Mouse (Mus musculus): ENCODE measurements at regions not wholly inside any gene's neighbourhood (a gene's known extent, or its start where the extent isn't known, plus 50 kb on each side); places are given as distances from the start of the nearest gene placed in this dataset.

- TF ChIP-seq ETS1 (IDR thresholded peaks at IDR 0.05; ENCODE audit: low read depth, low read length), result no peak
- TF ChIP-seq ZKSCAN1 (IDR thresholded peaks at IDR 0.05; ENCODE audit: low read depth, low read length), result no peak
- TF ChIP-seq RCOR1 (IDR thresholded peaks at IDR 0.05; ENCODE audit: low read depth, low read length), result no peak
- no peak for TF ChIP-seq MAFK (IDR thresholded peaks at IDR 0.05; ENCODE audit: borderline replicate concordance, low read depth, low read length)
- Histone ChIP-seq H3K27ac (ENCODE audit: control insufficient read depth, low read depth, low read length) (no peak overlapping the region), H3K4me1 (ENCODE audit: control insufficient read depth in 1 of 2, insufficient read depth in 2 of 2, low read length in 2 of 2) (no peaks in the 10 kb centered on the region), H3K9me3 (replicated peaks; ENCODE audit: insufficient read depth, low read length) (no peaks in the 10 kb centered on the region), H3K36me3 (ENCODE audit: control insufficient read depth in 1 of 2, insufficient read depth in 2 of 2, low read length in 2 of 2) (no peaks in the 10 kb centered on the region), H3K9ac (ENCODE audit: control insufficient read depth, low read depth, low read length, poor library complexity, severe bottlenecking) (no peak overlapping the region), H3K27me3 (ENCODE audit: control insufficient read depth in 1 of 2, insufficient read depth in 2 of 2, low read length in 2 of 2) (no peaks in the 10 kb centered on the region), H3K4me3 (ENCODE audit: control insufficient read depth in 1 of 2, insufficient read depth in 1 of 2, low read depth in 2 of 2, low read length in 2 of 2) (no peak overlapping the region), H3K79me2 (ENCODE audit: control insufficient read depth, insufficient read depth, low read length, poor library complexity) (no peaks in the 10 kb centered on the region)
- DNase-seq (ENCODE audit: low read depth, low spot score), result no peak
These were observed 526.5 kb downstream of the Epha5 start for GRCm38 (mm10) chr5:83890619-83891185.

- Histone ChIP-seq H3K27me3 (ENCODE audit: control insufficient read depth in 1 of 2, insufficient read depth in 2 of 2, low read length in 2 of 2) (no peaks in the 10 kb centered on the region), H3K27ac (ENCODE audit: control insufficient read depth, low read depth, low read length) (no peak overlapping the region), H3K4me3 (ENCODE audit: control insufficient read depth in 1 of 2, insufficient read depth in 1 of 2, low read depth in 2 of 2, low read length in 2 of 2) (no peak overlapping the region), H3K9ac (ENCODE audit: control insufficient read depth, low read depth, low read length, poor library complexity, severe bottlenecking) (no peak overlapping the region), H3K9me3 (replicated peaks; ENCODE audit: insufficient read depth, low read length) (no peaks in the 10 kb centered on the region), H3K36me3 (ENCODE audit: control insufficient read depth in 1 of 2, insufficient read depth in 2 of 2, low read length in 2 of 2) (no peaks in the 10 kb centered on the region), H3K4me1 (ENCODE audit: control insufficient read depth in 1 of 2, insufficient read depth in 2 of 2, low read length in 2 of 2) (no peaks in the 10 kb centered on the region), H3K79me2 (ENCODE audit: control insufficient read depth, insufficient read depth, low read length, poor library complexity) (no peaks in the 10 kb centered on the region)
- TF ChIP-seq MAZ (IDR thresholded peaks at IDR 0.05; ENCODE audit: low read depth, low read length) (no peak), USF2 (IDR thresholded peaks at IDR 0.05; ENCODE audit: borderline replicate concordance in 1 of 2, insufficient read depth in 1 of 2, low read depth in 1 of 2, low read length in 2 of 2) (no peak), ZNF384 (IDR thresholded peaks at IDR 0.05; ENCODE audit: low read depth, low read length) (no peak), ZC3H11A (IDR thresholded peaks at IDR 0.05; ENCODE audit: low read depth, low read length) (no peak), MYB (IDR thresholded peaks at IDR 0.05; ENCODE audit: low read depth, low read length) (no peak), MAX (IDR thresholded peaks at IDR 0.05; ENCODE audit: low read length) (no peak), NRF1 (IDR thresholded peaks at IDR 0.05; ENCODE audit: insufficient read depth, low read depth, low read length, poor library complexity, severe bottlenecking) (no peak), POLR2AphosphoS5 (IDR thresholded peaks at IDR 0.05; ENCODE audit: borderline replicate concordance, low read depth, low read length) (no peak), RAD21 (IDR thresholded peaks at IDR 0.05; ENCODE audit: low read depth, low read length) (no peak), USF1 (IDR thresholded peaks at IDR 0.05; ENCODE audit: low read depth, low read length) (no peak)
- DNase-seq (ENCODE audit: low read depth, low spot score), result no peak
These were observed 517.1 kb upstream of the Tecrl start for GRCm38 (mm10) chr5:83872052-83872451.

- no peaks in the 10 kb centered on the region for H3K36me3 ChIP-seq (ENCODE audit: control insufficient read depth in 1 of 2, insufficient read depth in 2 of 2, low read length in 2 of 2)
- H3K4me1 ChIP-seq (ENCODE audit: control insufficient read depth in 1 of 2, insufficient read depth in 2 of 2, low read length in 2 of 2), result no peaks in the 10 kb centered on the region
- no peak for DNase-seq (ENCODE audit: low read depth, low spot score)
- H3K9me3 ChIP-seq (replicated peaks; ENCODE audit: insufficient read depth, low read length), result no peaks in the 10 kb centered on the region
- H3K4me3 ChIP-seq (ENCODE audit: control insufficient read depth in 1 of 2, insufficient read depth in 1 of 2, low read depth in 2 of 2, low read length in 2 of 2), result no peak overlapping the region
- no peak overlapping the region for H3K27ac ChIP-seq (ENCODE audit: control insufficient read depth, low read depth, low read length)
- H3K27me3 ChIP-seq (ENCODE audit: control insufficient read depth in 1 of 2, insufficient read depth in 2 of 2, low read length in 2 of 2), result no peaks in the 10 kb centered on the region
- no peak overlapping the region for H3K9ac ChIP-seq (ENCODE audit: control insufficient read depth, low read depth, low read length, poor library complexity, severe bottlenecking)
- H3K79me2 ChIP-seq (ENCODE audit: control insufficient read depth, insufficient read depth, low read length, poor library complexity), result no peaks in the 10 kb centered on the region
- no peak for TF ChIP-seq MXI1 (IDR thresholded peaks at IDR 0.05; ENCODE audit: low read depth, low read length)
- no peak for TF ChIP-seq BHLHE40 (IDR thresholded peaks at IDR 0.05; ENCODE audit: borderline replicate concordance, low read depth, low read length)
- TF ChIP-seq MEF2A (IDR thresholded peaks at IDR 0.05; ENCODE audit: extremely low read depth, insufficient replicate concordance, low read depth, low read length, poor library complexity, severe bottlenecking), result no peak
- TF ChIP-seq MYB (IDR thresholded peaks at IDR 0.05; ENCODE audit: low read depth, low read length), result no peak
- no peak for TF ChIP-seq TAL1 (IDR thresholded peaks at IDR 0.05; ENCODE audit: low read length)
- no peak for TF ChIP-seq POLR2A (IDR thresholded peaks at IDR 0.05; ENCODE audit: control insufficient read depth in 1 of 2, insufficient read depth in 1 of 2, low read depth in 1 of 2, low read length in 2 of 2, poor library complexity in 1 of 2)
- no peak for TF ChIP-seq POLR2AphosphoS2 (IDR thresholded peaks at IDR 0.05; ENCODE audit: low read length)
- TF ChIP-seq JUND (IDR thresholded peaks at IDR 0.05; ENCODE audit: low read depth, low read length), result no peak
- TF ChIP-seq POLR2AphosphoS5 (IDR thresholded peaks at IDR 0.05; ENCODE audit: borderline replicate concordance, low read depth, low read length), result no peak
- no peak for TF ChIP-seq USF1 (IDR thresholded peaks at IDR 0.05; ENCODE audit: low read depth, low read length)
- TF ChIP-seq KAT2A (conservative IDR thresholded peaks at IDR 0.05; ENCODE audit: low read depth, low read length), result no peak
- no peak for TF ChIP-seq EP300 (IDR thresholded peaks at IDR 0.05; ENCODE audit: low read depth in 1 of 2, low read length in 2 of 2)
- no peak for TF ChIP-seq UBTF (IDR thresholded peaks at IDR 0.05; ENCODE audit: borderline replicate concordance, insufficient read depth, low read depth, low read length)
- TF ChIP-seq SMC3 (IDR thresholded peaks at IDR 0.05; ENCODE audit: low read depth, low read length), result no peak
- no peak for TF ChIP-seq HCFC1 (IDR thresholded peaks at IDR 0.05; ENCODE audit: low read depth, low read length)
These were observed 513.4 kb upstream of the Tecrl start for GRCm38 (mm10) chr5:83868359-83868758.

Data from MEL (cell line).